Mouse (Mus musculus) ES-Bruce4 (cell line): Measurements from ENCODE around the gene 6330403K07Rik.

Source experiments
- CTCF ChIP-seq: IDR thresholded peaks from one replicate; pipeline ENCODE4 v1.8.1; 2011; ENCODE audit warnings: low read depth, low read length
- EP300 ChIP-seq: IDR thresholded peaks from 2 replicates; pipeline ENCODE4 v1.6.1; 2011; ENCODE audit warnings: low read depth, low read length; ENCODE audit not compliant: insufficient read depth
- POLR2A ChIP-seq: IDR thresholded peaks from one replicate; pipeline ENCODE4 v1.8.1; 2011; ENCODE audit warnings: low read length; ENCODE audit not compliant: insufficient read depth

DNA sequence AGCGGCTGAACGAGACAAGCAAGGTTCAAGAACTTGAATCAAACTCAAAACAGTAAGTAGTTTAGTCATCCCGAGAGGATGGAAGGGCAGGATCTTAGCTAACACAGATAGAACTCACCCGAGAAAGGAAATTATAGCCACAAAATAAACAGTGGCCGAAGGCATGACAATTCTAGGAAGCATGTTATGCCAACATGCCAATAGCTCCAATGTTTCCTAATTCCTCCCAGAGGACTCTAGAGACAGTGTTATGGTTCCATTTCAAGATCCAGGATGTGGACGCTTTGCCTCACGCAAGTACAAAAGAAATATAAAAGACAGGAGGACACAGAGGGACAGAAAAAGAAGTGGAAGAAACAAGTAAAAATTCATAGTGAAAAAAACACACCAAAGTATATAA is 25.5 kb downstream of the 6330403K07Rik start:
- TF ChIP-seq CTCF, result no peak
- TF ChIP-seq POLR2A, result no peak
- no peak for TF ChIP-seq EP300
